Mouse (Mus musculus) MN1 (cell line): ENCODE data around the gene 9530077C05Rik.

Source experiments
- DNase-seq: peaks from one replicate; pipeline ENCODE4 v3.0.0-alpha.2; 2016; ENCODE audit warnings: low spot score

9530077C05Rik gene

DNA sequence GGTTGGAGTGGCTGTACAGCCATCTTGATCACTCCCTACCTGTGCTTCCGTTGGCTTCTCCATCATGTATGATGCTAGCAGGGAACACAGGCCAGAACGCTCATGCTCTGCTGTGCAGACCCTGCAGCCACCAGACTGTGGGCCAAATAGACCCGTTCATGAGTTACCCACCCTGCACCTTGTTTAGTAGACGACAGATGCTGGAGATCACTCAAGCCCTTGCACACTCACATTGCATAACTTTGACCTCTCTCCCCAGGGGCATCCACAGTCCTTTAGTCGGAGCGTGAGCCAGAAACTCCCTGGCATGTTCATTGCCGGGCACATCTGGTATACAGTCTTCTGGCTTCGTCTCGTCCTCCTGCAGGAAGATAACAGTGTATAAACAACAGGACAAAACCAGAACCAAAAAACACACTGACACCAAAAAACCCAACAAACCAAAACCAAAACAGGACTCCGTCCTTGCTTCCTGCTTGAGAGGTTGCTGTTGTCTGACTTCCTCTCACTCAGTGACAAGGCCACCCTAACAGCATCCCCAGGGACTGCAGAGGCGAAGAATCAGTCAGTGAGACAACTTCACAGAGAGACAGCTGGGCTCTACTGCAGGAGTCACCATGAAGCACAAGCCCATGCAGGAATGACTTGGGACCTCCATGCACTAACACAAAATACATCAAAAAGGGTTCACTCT lies 46.0 kb downstream of the 9530077C05Rik start:
- DNase-seq = no peak

DNA sequence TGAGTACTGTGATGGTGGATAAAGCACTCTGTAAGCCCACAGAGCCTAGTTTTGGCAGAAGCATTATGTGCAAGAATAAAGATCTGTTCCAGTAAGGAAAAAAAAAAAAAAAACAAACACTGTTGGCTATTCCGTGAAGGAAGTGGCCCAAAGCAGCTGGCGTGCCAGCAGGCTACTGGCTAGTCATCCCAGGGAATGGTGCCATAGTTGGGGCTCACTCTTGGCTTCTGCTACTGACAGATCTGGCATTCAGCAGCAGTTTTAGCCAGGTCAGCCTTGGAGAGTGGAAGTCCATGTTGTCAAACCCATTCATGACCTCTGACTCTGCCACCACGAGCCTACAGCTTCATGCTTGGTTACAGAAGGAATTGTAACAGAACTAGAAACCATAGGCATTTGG lies 50.6 kb downstream of the 9530077C05Rik start:
- no peak for DNase-seq

DNA sequence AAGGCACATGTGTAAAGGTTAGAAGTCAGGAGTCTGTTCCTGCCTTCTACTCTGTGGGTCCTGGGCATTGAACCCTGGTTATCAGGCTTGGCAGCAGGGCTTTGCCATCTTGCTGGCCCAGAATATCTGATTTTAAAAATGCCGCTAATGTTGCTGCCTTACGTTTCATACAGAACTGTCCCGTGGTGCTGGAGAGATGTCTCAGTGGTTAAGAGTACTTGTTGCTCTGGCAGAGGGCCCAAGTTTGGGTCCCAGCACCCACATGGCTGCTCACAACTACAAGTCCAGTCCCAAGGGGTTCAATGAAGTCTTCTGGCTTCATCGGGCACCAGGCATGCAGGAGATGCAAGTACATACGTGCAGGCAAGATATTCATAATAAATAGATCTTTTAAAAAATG lies 54.9 kb downstream of the 9530077C05Rik start:
- no peak for DNase-seq

DNA sequence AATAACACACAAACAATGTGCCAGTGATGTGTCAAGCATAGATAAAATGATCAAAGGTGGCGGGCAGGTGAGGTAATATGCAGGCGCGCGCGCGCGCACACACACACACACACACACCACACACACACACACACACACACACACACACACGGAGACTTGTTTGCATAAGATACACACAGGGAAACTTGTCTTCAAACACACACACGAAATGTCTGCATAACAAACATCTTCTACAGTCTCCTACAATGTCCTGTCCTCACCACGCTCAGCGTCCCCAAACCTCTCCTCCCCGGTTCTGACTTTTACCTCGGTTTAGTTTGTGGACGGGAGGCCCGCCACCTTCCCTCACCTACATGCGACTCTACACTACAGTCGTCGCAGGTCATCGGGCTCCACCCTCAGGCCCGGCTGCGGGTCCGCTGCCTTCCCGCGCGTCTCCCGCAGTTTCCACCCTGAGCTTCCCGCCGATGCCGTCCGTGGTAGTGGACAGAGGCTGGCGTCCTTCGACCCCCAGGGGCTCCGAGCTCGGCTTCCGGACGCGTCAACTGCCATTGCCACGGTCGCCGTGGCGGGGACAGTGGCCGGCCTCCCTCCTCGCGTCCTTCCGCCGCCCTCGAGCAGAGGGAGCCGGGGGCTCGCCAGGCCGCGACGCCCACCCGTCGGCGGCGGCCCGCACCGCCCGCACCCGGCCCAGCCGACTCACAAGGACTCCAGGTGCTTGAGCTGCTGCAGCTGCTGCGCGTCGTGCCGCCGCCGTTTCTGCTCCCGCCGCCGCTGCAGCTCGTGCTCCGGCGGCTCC lies 56.3 kb downstream of the 9530077C05Rik start:
- DNase-seq = peak; percentile 25

GRCm38 (mm10) chr9:22468170-22468898 lies 57.0 kb downstream of the 9530077C05Rik start:
- DNase-seq = peak; percentile 72

DNA sequence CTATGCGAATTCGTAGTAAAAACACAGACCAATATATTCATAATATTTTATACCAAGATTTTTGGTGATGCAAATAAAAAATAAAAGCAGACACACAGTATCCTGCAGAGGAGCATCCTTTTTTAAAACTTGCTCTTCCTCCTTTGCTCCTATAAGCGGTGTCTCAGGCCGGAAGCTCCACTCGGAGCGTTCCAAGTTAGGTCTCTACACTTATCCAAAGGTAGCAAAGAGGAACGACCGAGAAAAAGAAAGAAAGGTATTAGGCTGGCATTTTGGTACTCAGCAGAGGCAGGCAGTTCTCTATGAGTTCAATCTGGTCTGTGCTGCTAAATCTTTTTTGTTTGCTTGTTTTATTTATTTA lies 57.6 kb downstream of the 9530077C05Rik start:
- no peak for DNase-seq

GRCm38 (mm10) chr9:22469643-22470042 lies 58.3 kb downstream of the 9530077C05Rik start, which contains the start of gene Rp9:
TSS of gene Rp9 (minus strand) at chr9:22469743.
- DNase-seq = no peak

DNA sequence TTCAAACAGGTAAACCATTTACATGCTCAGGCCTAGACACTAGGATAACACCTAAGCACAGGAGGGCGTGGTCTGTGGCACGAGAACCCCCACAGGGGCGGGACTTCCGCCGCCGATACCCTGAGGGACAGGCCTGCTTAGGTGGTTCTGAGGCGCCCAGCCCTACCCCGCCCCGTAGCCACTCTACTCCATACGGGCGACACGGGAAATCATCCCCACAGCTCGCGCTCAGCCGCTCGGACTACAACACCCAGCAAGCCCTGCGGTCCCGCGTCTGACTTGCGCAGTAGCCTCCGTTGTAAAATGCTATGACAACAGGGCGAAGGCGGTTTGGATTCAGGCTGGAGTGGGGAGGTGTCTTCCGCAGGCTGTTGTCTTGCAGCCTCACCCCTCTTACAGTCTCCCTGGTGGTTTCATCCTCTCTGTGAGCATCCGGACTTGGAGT lies 64.1 kb downstream of the 9530077C05Rik start, which contains the start of gene Bbs9:
Gene Bbs9 (plus strand): TSS at position 292 of the 445 bp plus-strand sequence.
- peak; percentile 90 for DNase-seq

- peak; percentile 22 for DNase-seq
These were observed 65.0 kb downstream of the 9530077C05Rik start for GRCm38 (mm10) chr9:22476265-22476664.

DNA sequence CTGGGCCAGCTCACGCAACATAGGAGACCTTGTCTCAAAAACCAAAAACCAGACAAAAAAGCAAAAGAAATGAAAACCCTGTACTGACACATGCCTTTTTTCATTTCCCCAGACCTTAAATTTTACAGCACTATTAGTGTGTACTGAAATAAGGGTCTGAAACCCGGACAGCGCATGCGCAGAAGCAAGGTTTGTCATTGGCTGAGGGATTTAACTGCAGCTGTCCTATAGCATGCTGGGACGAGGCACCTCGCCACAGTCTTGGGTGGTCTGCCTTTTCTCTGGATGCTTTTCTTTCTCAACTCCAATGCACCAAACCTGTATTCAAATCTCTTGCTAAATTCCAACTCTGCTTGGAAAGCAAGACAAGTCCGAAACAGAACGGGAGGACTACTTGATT lies 67.6 kb downstream of the 9530077C05Rik start:
- DNase-seq = no peak

DNA sequence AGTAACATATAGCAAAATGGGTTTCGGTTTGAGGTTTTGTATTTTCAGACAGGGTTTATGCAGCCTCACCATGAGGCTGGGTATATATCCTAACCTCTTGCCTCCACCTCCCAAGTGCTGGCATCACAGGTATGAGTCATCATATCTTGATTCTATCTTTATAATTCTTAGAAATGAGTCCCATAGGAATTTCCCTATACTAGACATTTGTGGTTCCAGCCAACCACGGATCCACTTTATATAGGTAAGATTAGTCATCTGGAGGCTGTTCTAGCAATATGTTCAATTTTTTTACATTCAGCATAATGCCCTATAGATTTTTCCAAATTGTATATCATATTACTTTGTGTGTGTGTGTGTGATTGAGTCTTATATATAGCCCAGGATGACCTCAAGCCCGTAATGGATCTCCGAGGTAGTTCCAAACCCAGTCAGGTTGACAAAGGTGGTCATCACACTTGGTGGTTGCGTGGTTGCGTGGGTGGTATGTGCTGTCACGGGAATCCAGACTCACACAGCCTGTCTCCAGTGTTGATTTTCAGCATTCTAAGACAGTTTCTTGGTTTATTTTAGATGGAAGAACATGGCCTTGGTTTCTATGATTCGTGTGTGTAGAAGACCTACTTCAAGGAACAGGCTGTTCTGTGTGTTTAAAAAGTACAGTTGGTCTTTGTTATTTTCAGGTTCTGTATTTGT lies 72.7 kb downstream of the 9530077C05Rik start:
- DNase-seq = no peak

- no peak for DNase-seq
These were observed 73.4 kb downstream of the 9530077C05Rik start for GRCm38 (mm10) chr9:22484562-22485308.

DNA sequence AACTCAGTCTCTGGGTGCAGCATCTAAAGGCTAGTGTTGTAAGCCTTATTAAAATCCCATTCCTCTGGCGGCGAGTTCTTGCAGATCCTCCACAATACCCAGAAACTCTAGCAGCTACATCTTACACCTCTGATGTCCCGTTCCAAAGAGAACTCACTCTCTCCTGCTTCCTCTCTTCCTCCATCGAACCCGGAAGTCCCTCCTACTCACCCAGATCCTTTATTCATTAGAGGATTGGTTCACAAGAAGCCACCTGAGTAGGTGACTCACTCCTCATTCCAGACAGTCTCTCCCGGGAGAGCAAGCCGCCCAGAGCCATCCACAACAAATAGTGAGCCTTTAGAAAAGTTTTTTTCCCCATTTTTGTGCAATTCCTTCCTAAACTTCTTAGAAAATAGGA lies 74.9 kb downstream of the 9530077C05Rik start:
- DNase-seq = no peak

- no peak for DNase-seq
These were observed 77.7 kb downstream of the 9530077C05Rik start for GRCm38 (mm10) chr9:22488963-22489362.
